Mouse (Mus musculus): ENCODE measurements around the gene Mrgprd. TPM values are rescaled to one million over a fixed set of nuclear protein-coding genes. Genes with fewer than 3 reads are reported as not detected.

The Mrgprd gene
- not detected for total RNA-seq (2021)
- long read RNA-seq, experiment 1: 0 reads
- long read RNA-seq, experiment 2: 0 reads

DNA sequence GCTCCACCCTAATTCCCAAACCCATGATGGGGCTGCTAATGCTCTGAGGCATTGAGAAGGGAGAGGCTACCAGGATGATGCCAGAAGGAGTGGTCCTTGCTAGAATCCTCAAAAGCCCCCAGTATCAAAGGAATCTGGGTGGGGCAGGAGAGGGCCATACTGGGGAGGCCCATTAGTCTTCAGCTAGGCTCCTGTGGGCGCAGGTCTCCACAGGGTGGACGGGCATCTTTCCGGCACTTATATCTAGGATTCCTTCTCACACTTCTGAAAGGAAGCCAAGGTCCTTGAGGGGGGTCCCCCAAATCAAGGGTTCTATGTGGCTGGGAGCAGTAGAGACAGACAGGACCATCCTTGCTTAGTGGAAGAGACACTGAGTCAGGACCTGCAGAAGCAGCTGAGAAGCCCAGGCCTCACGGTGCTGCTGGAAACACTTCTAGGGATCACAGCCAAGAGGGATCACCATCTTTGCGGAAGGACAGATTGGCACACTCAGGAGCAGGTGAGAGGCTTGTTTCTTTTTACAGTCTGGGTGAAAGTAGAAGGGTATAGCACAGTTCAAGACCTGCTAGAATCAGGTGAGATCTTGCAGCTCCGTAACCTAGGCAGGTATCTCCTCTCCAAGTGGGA lies at the start of gene Mrgprd:
Gene Mrgprd (plus strand): TSS at position 51 of the 627 bp plus-strand sequence.
- DNase-seq: no peak

DNA sequence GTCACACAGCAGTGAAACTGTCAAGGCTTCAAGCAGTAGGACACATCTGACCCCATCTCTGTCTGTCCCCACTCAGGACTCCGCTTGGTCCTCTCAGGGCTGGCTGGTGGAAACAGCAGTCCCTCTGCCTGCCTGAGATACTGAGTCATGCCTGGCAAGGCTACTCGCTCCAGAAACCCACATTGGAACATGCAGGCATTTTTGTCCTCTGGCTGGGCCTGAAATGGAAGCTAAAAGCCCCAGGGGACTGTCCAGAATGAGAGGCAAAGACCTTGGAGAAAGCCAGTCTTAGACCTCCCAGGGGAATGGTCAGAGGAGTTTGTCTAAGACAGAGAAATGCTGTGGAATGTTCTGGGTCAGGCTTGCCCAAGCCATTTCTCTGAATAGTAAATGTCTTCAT lies 48.6 kb upstream of the Mrgprd start:
- peak; percentile 63 for DNase-seq

DNA sequence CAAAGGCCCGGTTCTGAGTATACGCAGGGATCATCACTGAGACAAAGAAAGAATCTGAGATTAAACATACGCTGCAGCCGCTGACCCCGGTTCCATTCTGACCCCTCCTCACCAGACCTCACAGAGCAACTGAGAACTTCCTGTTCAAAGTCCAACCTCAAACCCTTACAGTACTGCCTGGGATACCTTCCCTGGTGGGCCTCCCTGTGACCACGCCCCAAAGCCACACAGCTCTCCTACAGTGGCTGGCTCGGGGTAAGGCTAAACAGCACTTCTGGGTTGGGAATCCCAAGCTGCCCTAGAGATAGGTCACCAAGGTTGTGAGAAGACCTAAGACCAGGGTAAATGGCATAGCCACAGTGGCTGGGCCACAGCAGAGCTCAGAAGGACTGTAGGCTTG lies 45.7 kb upstream of the Mrgprd start:
- no peak for DNase-seq

DNA sequence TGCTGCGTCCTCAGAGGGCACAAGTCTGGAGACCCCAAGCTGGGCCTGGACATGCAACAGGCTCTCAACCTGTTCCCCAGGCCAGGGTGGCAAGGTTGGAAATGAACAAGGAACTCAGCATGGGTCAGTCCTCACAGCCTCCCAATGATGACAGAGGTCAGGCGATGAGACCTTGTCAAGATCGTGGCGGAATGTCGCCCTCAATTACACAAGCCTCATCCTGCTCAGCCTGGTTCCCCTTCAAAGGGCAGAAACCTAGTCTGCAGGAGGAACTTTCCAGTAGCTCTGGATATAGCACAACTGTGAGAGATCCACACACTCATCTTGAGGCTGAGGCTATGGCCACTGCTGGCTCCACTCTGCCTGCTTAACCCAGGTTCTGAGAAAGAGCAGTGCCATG lies 43.7 kb upstream of the Mrgprd start:
- DNase-seq: no peak

DNA sequence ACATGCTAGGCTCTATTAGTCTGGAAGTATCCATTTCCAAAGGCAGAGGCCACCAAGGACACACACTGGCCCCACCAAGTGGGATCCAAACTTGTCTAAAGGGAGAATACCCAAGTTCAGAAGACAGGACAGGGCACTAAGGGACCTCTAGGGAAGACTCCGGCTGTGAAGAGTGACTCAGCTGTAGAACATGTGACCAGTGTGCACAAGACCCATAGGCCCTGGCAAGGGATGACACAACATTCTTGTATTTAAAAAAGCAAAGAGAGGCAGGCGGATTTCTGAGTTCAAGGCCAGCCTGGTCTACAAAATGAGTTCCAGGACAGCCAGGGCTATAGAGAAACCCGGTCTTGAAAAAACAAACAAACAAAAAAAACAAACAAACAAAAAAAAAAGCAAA lies 39.1 kb upstream of the Mrgprd start:
- no peak for DNase-seq

DNA sequence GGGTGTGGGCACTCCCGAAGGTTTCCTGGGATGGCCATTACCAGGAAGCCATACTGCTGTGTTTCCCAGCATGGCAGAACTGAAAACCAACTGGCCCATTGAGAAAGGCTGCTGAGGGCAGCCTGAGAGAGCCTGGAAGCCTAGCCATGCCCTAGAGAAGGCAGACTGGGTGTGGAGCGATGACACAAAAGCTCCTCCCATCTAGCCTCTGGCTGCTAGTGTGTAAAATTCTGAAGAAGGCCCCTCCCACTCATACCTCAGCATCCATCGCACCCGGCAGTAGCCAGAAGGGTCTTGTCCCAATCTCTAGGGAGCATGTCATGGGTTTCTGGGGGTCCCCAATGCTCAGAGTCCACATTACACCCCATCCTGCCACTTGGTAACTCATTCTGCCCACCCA lies 33.2 kb upstream of the Mrgprd start:
- DNase-seq: no peak

DNA sequence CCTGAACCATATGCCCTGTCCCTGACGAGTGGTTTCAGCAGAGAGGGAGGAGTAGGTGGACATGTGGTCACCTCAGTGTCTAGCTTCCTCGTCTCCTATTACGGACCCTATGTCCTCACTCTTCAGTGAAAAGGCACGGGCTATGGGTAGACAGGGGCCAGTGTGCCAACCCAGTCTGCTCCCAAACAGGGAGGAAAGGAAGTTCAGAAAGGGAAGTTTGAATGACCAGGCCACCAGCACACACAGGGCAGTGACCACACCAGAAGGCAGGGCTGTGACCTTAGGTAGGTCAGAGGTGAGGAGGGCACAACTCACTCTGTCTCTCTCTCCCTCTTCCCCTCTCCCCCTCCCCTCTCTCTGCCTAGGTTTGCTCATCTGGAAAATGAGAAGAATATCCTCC lies 31.6 kb upstream of the Mrgprd start:
- no peak for DNase-seq

DNA sequence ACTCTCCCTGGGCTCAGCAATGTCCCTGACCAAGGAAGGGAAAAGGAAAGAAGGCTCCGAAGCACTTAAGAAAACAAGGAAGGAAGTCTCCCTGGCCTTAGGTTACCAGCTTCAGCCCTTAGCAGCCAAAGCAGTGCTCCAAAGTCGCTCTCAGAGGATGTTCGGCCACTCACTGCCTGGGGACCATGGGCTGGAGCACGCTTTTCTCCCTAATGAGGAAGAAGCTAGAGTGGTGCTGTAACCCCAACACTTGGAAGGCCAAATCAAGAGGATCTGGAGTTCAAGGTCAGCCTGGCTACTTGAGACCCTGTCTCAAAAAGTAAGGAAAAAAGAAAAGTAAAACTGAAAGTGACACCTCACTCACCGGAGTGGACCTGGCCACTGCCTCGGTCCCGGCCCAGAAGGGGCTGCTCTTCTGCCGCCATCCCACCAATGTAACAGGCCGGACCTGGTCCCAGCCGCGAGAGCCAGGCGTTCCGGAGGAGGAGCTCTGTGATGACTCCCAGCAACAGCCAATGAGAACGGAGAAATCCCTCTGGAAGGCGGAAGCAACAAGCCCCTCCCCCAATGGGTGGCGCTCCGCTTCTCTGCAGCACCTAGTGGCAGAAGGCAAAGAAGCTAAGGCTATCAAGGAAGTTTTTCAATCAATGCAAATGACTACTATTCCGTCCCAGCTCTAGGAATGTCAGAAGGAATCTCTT lies 31.0 kb upstream of the Mrgprd start, which contains the start of gene Tpcn2:
Gene Tpcn2 (minus strand): TSS at position 525 of the 701 bp plus-strand sequence.
- DNase-seq: peak; percentile 92

DNA sequence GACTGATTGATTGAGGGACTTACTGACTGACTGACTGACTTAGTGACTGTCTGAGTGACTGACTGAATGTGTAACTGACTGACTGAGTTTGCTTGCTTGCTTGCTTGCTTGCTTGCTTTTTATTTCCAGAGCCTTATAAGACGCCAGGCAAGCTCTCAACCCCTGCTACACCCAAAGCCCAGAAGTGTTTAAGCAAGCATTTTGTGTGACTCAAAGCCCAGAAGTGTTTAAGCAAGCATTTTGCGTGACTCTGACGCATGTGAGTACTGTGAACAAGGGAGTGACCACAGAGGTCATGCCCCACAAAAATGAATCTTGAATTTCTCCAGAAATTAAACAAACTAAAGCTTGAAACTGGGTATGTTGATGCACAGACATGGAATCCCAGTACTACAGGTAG lies 30.3 kb upstream of the Mrgprd start:
- no peak for DNase-seq

DNA sequence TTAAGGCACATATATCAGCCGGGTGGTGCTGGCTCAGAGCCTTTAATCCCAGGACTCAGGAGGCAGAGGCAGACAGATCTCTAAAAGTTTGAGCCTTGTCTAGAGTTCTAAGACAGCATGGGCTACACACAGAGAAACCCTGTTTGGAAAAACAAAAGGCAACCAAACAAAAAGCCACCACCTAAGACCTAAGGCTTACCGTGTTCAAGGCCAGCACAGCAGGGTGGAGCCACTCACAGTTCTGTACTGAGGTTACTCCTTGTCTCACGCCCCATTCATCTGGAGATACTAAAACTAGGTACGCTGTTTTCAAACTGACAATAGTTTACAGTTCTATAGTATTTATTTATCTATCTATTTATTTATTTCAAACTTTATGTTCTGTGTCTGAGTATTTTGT lies 29.2 kb upstream of the Mrgprd start:
- no peak for DNase-seq

DNA sequence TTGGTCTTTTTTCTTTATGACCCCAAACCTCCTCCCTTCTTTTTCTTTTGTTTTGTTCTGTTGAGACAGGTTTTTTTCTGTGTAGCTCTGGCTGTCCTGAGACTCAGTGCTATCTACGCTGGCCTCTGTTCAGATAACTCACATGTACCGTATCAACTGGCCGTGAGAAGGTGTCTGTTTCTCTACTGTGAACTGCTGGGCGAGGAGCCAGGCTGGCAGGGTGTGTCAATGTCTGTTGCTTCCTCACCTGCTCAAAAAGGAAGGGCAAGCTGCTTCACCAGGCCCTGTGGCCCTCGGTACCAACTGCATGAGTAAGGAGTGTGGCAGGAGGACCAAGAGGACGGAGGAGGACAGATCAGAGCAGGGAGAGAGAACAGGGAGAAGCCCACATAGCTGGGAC lies 27.2 kb upstream of the Mrgprd start:
- DNase-seq: no peak

DNA sequence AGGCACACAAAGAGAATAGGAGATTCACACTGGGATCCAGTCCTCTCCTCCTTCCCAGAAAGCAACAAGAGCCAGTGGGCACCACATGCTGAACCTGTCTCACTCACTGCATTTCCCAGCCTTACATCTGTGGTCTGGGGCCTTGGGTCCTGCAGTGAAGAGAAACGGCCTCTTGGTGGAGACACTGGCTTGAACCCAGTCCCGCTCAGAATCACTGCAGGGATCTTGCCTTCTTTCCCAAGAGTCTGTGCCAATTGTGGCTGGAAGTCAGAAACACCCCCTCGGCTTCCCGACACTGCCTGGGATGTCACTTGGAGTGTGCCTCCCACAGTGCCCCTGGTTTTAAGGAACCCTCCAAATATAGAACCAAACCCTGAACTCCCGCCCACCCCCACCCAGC lies 25.3 kb upstream of the Mrgprd start:
- no peak for DNase-seq

DNA sequence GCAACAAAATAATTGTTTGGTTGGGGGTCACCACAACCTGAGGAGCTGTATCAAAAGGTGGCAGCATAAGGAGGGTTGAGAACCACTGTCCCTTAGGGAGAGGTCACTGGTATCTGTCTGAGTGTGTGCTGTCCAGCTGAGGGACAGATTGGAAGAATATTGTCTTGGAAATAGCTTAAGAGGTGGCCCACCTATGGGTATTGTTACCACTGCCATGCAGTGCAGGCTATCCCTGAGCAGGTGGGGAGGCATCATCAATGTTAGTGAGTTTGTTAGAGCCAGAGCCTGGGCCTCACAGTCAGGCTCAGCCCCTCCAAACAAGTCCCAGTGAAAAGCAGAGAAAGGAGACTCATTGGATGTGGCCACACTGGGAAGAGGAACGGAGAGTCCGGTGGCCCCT lies 22.8 kb upstream of the Mrgprd start:
- DNase-seq: no peak

DNA sequence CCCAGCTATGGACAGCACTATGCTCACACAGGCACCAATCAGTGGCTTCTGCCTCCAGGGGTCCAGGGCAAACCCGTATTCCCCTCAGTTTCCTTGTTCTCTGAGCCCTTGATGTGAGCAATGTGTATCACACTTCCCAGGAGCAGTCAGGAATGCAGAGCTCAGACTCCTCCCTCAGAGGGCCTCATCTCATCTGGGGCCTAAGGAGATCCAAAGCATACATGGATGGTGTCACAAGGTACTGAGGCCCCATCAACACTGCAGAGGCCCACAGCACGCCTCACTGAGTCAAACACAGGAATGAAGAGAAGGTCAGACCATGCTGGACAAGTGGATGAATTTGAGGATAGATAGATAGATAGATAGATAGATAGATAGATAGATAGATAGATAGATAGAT lies 21.9 kb upstream of the Mrgprd start:
- DNase-seq: no peak

DNA sequence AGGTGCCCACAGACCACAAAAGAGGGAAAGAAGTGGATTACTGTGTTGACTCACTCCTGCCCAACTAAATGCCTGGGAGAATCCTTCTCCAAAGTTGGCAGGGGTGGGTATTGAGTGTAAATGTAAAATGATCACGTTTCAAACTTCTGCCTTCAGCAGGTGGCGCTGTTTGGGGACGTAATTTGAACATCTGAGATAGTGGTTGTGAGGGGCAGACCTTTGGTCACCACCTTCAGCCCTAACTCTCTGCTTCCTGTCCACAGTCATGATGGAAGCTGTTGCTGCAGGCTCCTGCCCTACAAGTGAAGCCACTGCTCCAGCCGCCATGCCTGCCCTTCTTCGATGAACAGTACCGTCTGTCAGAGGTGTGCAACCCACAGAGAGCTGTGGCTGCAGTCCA lies 20.8 kb upstream of the Mrgprd start:
- DNase-seq: no peak

DNA sequence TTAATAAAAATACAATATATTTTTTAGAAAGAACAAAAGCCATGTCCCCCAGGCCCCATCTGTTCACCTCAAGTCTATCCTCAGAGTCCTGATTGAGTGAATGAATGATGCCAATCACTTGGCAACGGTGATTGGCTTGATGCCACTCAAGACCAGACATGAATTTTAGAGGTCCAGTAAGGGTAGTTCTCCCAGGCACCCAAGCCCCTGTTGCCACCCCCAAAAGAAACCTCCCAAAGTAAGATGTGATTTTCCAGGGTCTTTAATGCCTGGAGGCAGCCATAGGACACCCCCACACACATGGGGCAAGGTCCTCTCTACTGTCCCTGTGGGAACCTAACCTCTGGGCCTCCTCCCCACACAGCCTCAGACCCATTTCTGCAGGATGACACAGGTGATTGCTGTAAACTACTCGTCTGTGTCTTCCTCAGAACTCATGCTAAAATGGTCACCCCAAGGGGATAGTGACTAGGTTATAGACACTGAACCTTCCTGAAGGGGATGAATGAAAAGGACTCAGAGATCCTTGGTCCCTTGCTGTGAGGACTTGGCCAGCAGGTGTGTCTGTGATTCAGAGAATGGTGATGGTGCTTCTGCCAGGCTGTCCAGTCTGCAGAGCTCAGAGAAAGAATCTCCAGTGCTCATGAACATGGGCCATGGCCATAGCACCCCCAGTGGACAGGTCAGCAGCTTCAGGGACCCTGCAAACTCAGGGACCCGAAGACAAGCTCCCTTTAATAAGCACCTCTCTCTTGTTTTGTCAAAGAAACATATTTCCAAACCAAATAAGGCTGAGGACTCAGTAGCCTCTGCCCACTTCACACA lies 15.8 kb upstream of the Mrgprd start:
- no peak for DNase-seq

DNA sequence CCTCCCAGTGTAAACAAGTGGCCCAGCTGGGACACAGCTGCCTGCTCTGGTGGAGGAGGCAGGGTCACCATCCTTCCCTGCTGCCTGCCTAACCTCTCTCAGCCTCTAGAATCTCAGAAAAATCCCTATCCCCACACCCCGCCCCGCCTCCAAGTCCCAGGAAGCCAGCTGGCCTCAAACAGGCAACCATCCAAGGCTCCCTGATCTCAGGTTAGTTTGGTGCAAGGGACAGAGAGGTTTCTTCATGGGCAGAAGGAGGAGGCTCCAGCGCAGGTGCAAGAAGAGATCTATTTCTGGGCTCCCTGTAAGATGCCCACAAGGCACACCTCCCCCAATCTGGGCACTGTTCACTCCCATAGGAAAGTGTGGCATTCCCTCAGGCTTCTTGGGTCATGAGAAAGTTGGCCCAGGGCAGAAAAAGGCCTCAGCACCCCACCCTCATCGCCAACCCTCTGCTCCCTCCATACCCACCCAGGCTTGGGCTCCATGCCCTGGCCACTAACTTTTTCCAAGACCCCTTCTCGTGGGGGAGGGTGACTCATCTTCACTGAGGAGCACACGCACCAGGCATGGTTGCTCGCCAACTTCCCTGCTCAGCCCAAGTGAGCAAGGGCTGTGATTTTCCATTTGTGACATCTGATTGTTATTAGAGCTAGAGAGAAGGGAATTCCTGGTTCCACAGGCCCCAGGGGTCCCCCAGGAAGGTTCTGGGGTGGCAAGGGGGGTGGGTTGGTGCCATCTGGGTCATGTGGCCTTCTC lies 14.9 kb upstream of the Mrgprd start:
- peak; percentile 68 for DNase-seq

DNA sequence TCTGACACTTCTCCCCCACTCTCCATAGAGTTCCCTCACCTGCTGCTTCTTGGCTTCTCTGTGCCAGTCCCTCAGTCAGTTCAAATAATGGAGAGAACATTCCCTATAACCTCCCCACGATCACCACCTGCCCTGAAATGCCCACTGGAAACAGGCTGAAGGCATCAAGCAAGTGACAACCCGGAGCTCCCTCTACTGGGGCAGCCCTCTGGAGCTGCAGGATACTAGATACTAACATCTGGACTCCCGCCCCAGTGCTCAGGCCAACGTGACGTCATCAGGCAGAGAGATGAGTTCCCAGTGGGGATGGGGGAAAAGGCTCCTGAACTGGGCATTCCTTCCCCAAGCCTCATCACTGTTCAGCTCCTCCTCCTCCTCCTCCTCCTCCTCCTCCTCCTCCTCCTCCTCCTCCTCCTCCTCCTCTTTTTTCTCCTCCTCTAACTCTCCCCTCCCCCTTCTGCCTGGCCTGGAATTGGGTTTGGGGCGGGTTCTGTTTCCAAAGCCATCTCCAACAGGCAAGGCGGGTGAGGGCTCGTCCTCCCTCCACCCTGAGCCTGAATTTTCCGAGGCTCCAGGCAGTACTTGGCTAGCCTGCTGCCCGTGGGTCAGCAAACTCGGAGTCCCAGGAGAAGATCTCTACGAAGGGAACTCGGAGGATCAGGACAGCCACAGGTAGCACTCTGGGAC lies 14.2 kb upstream of the Mrgprd start, which contains the start of gene Mrgprf:
Gene Mrgprf (plus strand): TSS at position 508 of the 687 bp plus-strand sequence.
- peak; percentile 86 for DNase-seq

DNA sequence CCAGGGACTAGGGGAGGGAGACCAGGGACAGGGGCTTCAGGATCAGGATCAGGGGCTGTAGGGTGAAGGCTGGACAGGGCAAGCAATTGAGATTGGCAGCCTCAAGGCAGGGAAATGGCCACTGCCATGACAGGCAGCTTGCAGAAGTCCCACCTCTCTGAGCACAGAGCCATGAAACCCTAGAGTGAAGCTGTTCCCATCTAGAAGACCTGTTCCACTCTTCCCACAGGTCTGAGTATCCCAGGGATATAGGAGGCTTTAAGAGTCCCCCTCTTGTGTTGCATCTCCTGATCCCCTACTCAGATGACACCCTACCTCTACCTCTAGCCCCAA lies 13.7 kb upstream of the Mrgprd start:
- no peak for DNase-seq

DNA sequence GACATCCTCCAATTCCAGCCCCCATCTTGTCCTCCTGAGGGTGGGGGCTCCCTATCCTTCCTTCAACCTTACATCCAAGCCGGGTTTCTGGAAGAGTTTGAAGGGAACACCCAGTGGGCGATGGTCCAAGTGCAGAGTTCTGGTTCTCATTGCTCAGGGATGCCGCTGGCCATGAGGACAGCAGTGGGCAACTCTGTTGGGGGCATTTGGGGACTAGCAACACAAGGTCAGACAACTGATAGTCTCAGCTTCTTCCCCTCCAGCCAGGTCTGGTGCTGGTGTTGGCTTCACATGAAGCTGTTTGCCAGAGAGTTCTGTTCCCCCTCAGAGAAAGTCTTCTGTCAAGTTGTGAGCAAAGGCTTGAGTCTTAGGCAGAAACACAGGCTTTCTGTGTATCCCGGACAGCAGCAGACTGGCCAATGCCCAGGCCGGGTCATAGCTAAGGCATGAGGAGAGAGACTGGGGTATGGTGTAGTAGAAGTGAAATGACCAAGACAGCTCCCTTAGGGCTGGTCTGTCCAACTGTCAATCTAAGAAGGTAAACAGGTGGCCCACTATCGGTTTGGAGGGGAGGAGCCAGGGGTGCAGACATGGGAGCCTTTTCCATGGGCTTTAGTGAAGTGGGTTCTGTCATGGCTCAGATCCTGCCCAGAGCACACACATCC lies 13.2 kb upstream of the Mrgprd start:
- peak; percentile 34 for DNase-seq
